Mouse (Mus musculus): ENCODE measurements around the gene Fcer2a. TPM values are rescaled to one million over a fixed set of nuclear protein-coding genes. Genes with fewer than 3 reads are reported as not detected.

Gene Fcer2a
- polyA plus RNA-seq, 1 experiment from 2014 or later, result 0.20 TPM

DNA sequence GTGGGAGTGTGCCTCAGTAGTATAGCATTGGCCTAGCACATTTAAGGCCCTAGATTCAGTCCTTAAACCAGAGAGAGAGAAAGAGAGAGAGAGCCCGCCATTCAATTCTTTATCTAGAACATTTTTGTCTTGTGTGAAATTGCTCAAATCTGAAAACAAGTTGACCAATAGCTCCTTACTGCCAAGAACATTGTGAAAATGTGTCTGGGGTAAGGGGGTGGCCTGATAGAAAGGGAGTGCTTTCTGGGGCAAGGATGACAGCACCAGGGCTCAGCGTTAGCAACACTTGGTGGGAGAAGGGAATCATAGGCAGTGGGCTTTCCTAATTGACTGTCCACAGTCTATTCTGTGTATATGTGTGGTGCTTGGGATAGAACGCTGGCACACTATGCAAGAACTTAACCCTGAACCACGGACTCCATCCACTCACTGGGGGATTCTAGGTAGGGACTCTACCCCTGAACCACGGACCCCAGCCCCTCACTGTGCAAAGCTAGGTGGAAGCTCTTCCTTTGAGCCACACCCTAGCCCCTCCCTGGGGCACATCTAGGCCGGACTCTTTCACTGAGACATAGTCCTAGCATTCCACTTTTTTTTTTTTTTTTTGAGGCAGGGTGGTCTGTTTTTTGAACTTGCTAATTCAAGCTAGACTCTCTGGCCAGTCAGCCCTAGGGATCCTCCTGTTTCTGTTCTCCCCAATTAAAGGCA, 47.0 kb downstream of the Fcer2a start:
- no peaks in the 10 kb centered on the region for H3K9me3 ChIP-seq
- 82% methylated on average over 6 of the region's 6 CpGs for WGBS
- H3K4me1 ChIP-seq (replicated peaks), result no peaks in the 10 kb centered on the region
- ATAC-seq (ENCODE audit: low read depth), result no peak
- no peak overlapping the region for H3K27ac ChIP-seq (replicated peaks)
- H3K4me2 ChIP-seq, result no peak overlapping the region
- H3K27me3 ChIP-seq, result no peaks in the 10 kb centered on the region
- no peak overlapping the region for H3K9ac ChIP-seq
- no peak overlapping the region for H3K4me3 ChIP-seq
- no peaks in the 10 kb centered on the region for H3K36me3 ChIP-seq

DNA sequence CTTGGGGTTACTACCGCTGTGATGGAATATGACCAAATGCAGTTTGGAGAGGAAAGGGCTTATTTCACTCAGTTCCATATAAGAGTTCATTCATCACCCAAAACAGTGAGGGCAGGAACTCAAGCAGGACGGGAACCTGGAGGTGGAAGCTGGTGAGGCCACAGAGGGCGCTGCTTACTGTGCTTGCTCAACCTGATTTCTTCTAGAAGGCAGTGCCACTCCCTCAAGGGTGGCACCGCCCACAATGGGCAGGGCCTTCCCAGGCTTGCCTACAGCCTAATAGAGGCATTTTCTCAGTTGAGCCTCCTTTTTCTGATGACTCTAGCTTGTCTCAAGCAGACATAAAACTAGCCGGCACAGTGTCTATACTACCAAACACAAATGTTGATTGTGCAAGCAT, 48.2 kb downstream of the Fcer2a start:
- Histone ChIP-seq H3K4me2 (no peak overlapping the region), H3K4me3 (no peak overlapping the region), H3K4me1 (replicated peaks) (no peaks in the 10 kb centered on the region), H3K27ac (replicated peaks) (no peak overlapping the region), H3K27me3 (no peaks in the 10 kb centered on the region), H3K36me3 (no peaks in the 10 kb centered on the region), H3K9me3 (no peaks in the 10 kb centered on the region), H3K9ac (no peak overlapping the region)
- WGBS, result 21% methylated on average over 5 of the region's 5 CpGs
- no peak for ATAC-seq (ENCODE audit: low read depth)

Other genes starting within 250 kb of the Fcer2a start
- 3.1 and 3.2 TPM in 2 replicates for gene Pex11g, start 226.5 kb downstream of the Fcer2a start, polyA plus RNA-seq (2015; fragmentation: Nextera tagmentation; extraction: Ambion mirVana)
- 0.17 TPM in 1 of 2 replicates, not detected in the other for gene Tex45, start 223.3 kb downstream of the Fcer2a start, polyA plus RNA-seq (2015; fragmentation: Nextera tagmentation; extraction: Ambion mirVana)
- gene Zfp358, start 201.0 kb downstream of the Fcer2a start, polyA plus RNA-seq (2015; fragmentation: Nextera tagmentation; extraction: Ambion mirVana), result 76.4 and 77.7 TPM in 2 replicates
- gene Mcoln1, start 193.7 kb downstream of the Fcer2a start, polyA plus RNA-seq (2015; fragmentation: Nextera tagmentation; extraction: Ambion mirVana), result 88.6 and 91.9 TPM in 2 replicates
- gene Pnpla6, start 178.8 kb downstream of the Fcer2a start, polyA plus RNA-seq (2015; fragmentation: Nextera tagmentation; extraction: Ambion mirVana), result 35.7 and 36.7 TPM in 2 replicates
- gene C330021F23Rik, start 126.2 kb downstream of the Fcer2a start, polyA plus RNA-seq (2015; fragmentation: Nextera tagmentation; extraction: Ambion mirVana), result 0.50 and 0.77 TPM in 2 replicates
- 34.0 and 38.9 TPM in 2 replicates for gene Camsap3, start 106.9 kb downstream of the Fcer2a start, polyA plus RNA-seq (2015; fragmentation: Nextera tagmentation; extraction: Ambion mirVana)
- gene Xab2, start 72.9 kb downstream of the Fcer2a start, polyA plus RNA-seq (2015; fragmentation: Nextera tagmentation; extraction: Ambion mirVana), result 52.8 and 54.7 TPM in 2 replicates
- 111 and 122 TPM in 2 replicates for gene Pet100, start 72.6 kb downstream of the Fcer2a start, polyA plus RNA-seq (2015; fragmentation: Nextera tagmentation; extraction: Ambion mirVana)
- gene Pcp2, start 68.6 kb downstream of the Fcer2a start, polyA plus RNA-seq (2015; fragmentation: Nextera tagmentation; extraction: Ambion mirVana), result 0.58 TPM in 1 of 2 replicates, not detected in the other
- 29.4 and 29.9 TPM in 2 replicates for gene Stxbp2, start 63.2 kb downstream of the Fcer2a start, polyA plus RNA-seq (2015; fragmentation: Nextera tagmentation; extraction: Ambion mirVana)
- gene Retn, start 38.4 kb downstream of the Fcer2a start, polyA plus RNA-seq (2015; fragmentation: Nextera tagmentation; extraction: Ambion mirVana), result 0.22 and 0.59 TPM in 2 replicates
- gene Mcemp1, start 28.4 kb downstream of the Fcer2a start, polyA plus RNA-seq (2015; fragmentation: Nextera tagmentation; extraction: Ambion mirVana), result 0.25 TPM in 1 of 2 replicates, not detected in the other
- 12.7 and 17.8 TPM in 2 replicates for gene Fcor, start 21.8 kb downstream of the Fcer2a start, polyA plus RNA-seq (2015; fragmentation: Nextera tagmentation; extraction: Ambion mirVana)
- gene Trappc5, start 17.9 kb downstream of the Fcer2a start, polyA plus RNA-seq (2015; fragmentation: Nextera tagmentation; extraction: Ambion mirVana), result 52.9 and 53.3 TPM in 2 replicates
- not detected in 2 replicates for gene Clec4g, start 26.5 kb upstream of the Fcer2a start, polyA plus RNA-seq (2015; fragmentation: Nextera tagmentation; extraction: Ambion mirVana)
- not detected in 2 replicates for gene Cd209a, start 54.8 kb upstream of the Fcer2a start, polyA plus RNA-seq (2015; fragmentation: Nextera tagmentation; extraction: Ambion mirVana)
- not detected in 2 replicates for gene Cd209e, start 160.1 kb upstream of the Fcer2a start, polyA plus RNA-seq (2015; fragmentation: Nextera tagmentation; extraction: Ambion mirVana)
- not detected in 2 replicates for gene Cd209d, start 184.4 kb upstream of the Fcer2a start, polyA plus RNA-seq (2015; fragmentation: Nextera tagmentation; extraction: Ambion mirVana)
- gene Cd209b, start 232.7 kb upstream of the Fcer2a start, polyA plus RNA-seq (2015; fragmentation: Nextera tagmentation; extraction: Ambion mirVana), result not detected in 2 replicates